Mouse (Mus musculus): ENCODE data around the gene Ccnjl. TPM values are rescaled to one million over a fixed set of nuclear protein-coding genes. Genes with fewer than 3 reads are reported as not detected.

Gene Ccnjl
- total RNA-seq, 2 experiments from 2014 or later = 7.8 to 9.9 TPM

- no peak for DNase-seq (ENCODE audit: low spot score in 2 of 2)
Measured at GRCm38 (mm10) chr11:43621769-43622168, 93.2 kb downstream of the Ccnjl start.

GRCm38 (mm10) chr11:43624341-43624740 is 95.8 kb downstream of the Ccnjl start:
- peak in 1 of 2 experiments; percentile 40 for DNase-seq (ENCODE audit: low spot score in 2 of 2)

GRCm38 (mm10) chr11:43626300-43626926 is 97.8 kb downstream of the Ccnjl start:
- DNase-seq (ENCODE audit: low spot score in 2 of 2) = peak in 1 of 2 experiments; percentile 54

- no peak for DNase-seq (ENCODE audit: low spot score in 2 of 2)
Measured at GRCm38 (mm10) chr11:43626927-43627645, 98.5 kb downstream of the Ccnjl start.

DNA sequence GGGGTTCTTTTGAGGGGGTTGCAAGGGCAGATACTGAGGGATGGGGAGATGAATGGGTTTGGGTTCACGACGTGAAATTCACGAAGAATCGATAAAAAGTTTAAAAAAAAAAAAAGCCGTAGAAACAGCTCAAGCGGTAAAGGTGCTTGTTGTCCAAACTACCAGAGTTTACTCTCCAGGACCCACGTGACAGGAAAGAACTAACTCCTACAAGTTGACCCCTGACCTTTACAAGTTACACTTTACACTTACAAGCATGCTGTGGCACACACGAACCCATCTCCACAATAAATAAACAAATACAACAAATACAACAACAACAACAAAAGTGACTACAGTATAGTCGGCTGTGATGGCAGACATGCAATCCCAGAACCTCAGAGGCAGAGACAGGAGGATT is 103.1 kb downstream of the Ccnjl start:
- DNase-seq (ENCODE audit: low spot score in 2 of 2) = no peak

DNA sequence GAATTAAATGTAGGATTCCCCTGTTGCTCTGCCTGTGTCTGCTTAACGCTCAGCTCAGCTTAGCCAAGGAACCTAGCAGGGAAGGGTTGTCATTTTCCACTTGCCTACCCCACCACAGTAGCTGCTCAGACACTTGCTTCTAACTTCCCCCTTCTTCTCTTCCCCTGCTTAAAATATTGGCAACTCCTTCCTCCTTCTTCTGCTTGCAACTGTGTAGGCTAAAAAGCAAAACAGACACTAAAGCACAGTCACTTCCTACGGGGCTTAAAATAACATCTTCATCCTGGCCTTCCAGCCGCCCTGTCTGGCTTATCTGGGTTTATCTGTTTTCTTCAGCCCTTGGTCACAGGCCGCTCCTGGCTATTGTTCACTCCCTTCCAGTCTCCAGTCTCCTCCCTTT is 104.0 kb downstream of the Ccnjl start:
- no peak for DNase-seq (ENCODE audit: low spot score in 2 of 2)

DNA sequence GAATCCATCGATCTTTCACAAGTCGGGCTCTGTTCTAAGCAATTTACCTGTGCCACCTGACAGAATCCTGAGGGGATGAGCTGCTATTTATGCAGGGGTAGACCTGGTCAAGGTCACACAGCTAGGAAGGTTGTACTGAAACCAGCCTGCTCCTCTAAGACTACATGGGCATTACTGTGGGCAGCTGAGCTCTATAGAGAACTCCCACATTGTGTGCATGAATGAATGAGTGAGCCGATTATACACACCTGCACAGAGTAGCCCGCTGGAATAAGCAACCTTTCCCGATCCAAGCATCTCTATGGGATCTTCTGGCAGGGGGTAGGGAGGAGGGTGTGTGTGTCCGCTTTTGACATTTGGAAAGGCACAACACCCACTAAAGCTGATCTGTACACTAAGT is 104.6 kb downstream of the Ccnjl start:
- no peak for DNase-seq (ENCODE audit: low spot score in 2 of 2)

- DNase-seq (ENCODE audit: low spot score in 2 of 2) = peak in 1 of 2 experiments; percentile 64
Measured at GRCm38 (mm10) chr11:43633658-43634401, 105.2 kb downstream of the Ccnjl start.

Other genes starting within 250 kb of the Ccnjl start
- 10 to 100 TPM; 21.2 to 24.3 TPM for gene Pttg1, start 102.5 kb upstream of the Ccnjl start, total RNA-seq (2021)
- 10 to 100 TPM; 43.5 to 45.0 TPM for gene Slu7, start 95.0 kb upstream of the Ccnjl start, total RNA-seq (2021)
- gene C1qtnf2, start 54.5 kb upstream of the Ccnjl start, total RNA-seq (2021) = 1 to 10 TPM; 3.1 to 3.6 TPM
- 1 to 10 TPM; 2.1 to 2.5 TPM for gene 4933415A04Rik, start 58.3 kb downstream of the Ccnjl start, total RNA-seq (2021)
- gene Fabp6, start 72.8 kb downstream of the Ccnjl start, total RNA-seq (2021) = not detected
- gene Pwwp2a, start 153.2 kb downstream of the Ccnjl start, total RNA-seq (2021) = 10 to 100 TPM; 69.6 to 73.3 TPM
- 10 to 100 TPM; 48.1 to 48.4 TPM for gene Ttc1, start 219.2 kb downstream of the Ccnjl start, total RNA-seq (2021)

All from layer of hippocampus, postnatal 14 days (tissue).